Mouse (Mus musculus) embryonic facial prominence, embryonic 12.5 days (tissue): ENCODE results near the gene Olfr905. TPM values are rescaled to one million over a fixed set of nuclear protein-coding genes. Genes with fewer than 3 reads are reported as not detected.

Source experiments
- ATAC-seq: fragments of 200-750 bp; cut with Nextera tagmentation; 2 replicates; pipeline ENCODE4 v1.8.0; 2017; ENCODE audit not compliant: insufficient number of reproducible peaks, insufficient read depth, low FRiP score, low TSS enrichment
- H3K27ac ChIP-seq: fragments of 300-500 bp; sonication (generic); 2 replicates; pipeline ENCODE4 v1.5.1; 2016; ENCODE audit warnings: mild to moderate bottlenecking
- H3K27me3 ChIP-seq: fragments of 300-500 bp; sonication (generic); 2 replicates; pipeline ENCODE4 v1.6.1; 2016; ENCODE audit warnings: mild to moderate bottlenecking, moderate library complexity
- H3K36me3 ChIP-seq: fragments of 300-500 bp; sonication (generic); 2 replicates; pipeline ENCODE4 v1.6.1; 2016; ENCODE audit warnings: mild to moderate bottlenecking
- H3K4me1 ChIP-seq: fragments of 300-500 bp; sonication (generic); 2 replicates; pipeline ENCODE4 v1.6.1; 2016
- H3K4me2 ChIP-seq: fragments of 300-500 bp; sonication (generic); replicated peaks from 2 replicates; pipeline ENCODE4 v1.6.1; 2016; ENCODE audit warnings: mild to moderate bottlenecking, moderate library complexity
- H3K4me3 ChIP-seq: fragments of 300-500 bp; sonication (generic); 2 replicates; pipeline ENCODE4 v1.5.1; 2016; ENCODE audit warnings: mild to moderate bottlenecking
- H3K9ac ChIP-seq: fragments of 300-500 bp; sonication (generic); 2 replicates; pipeline ENCODE4 v1.6.1; 2016; ENCODE audit warnings: mild to moderate bottlenecking, moderate library complexity
- H3K9me3 ChIP-seq: fragments of 300-500 bp; sonication (generic); 2 replicates; pipeline ENCODE4 v1.6.1; 2016; ENCODE audit warnings: mild to moderate bottlenecking, moderate library complexity
- WGBS: fragments of 180-500 bp; shearing (Covaris S2); methylation state at CpG from one replicate; pipeline ENCODE4 v1.1.7; 2016; 5-methylcytosine and 5-hydroxymethylcytosine counted together
- polyA plus RNA-seq: library from polyadenylated mRNA; unstranded; fragments of >200 nt; fragmentation: Nextera tagmentation; extraction: Ambion mirVana; gene quantifications from 2 replicates; pipeline ENCODE4 v1.2.1, GENCODE M21; 2016

Gene Olfr905
- not detected in 2 replicates for polyA plus RNA-seq

DNA sequence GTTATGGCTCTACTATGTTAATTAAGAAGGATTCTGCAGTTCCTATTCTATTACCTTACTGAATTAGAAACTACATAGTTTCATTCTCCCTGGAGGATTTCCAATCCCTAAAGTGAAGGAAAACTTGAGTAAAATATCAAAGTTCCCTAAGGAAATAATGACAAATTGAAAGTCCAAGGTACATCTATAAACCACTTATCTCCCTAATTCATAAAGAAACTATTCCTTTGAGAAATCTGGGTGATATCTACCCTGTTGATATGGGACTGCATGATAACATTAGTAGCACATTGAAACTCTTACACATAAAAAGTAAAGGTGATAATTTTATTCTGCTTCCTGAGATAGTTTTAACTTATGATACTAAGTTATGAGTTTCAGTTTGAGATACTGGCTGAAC, at the start of gene Olfr905:
TSS of gene Olfr905 (plus strand) at position 301 of the 400 bp plus-strand sequence.
- H3K4me2 ChIP-seq: no peak within 1 kb of the TSS
- H3K9ac ChIP-seq: no peak within 1 kb of the TSS
- H3K27me3 ChIP-seq: no peaks in the 10 kb centered on the region
- H3K4me3 ChIP-seq: no peak within 1 kb of the TSS
- ATAC-seq: no peak
- H3K4me1 ChIP-seq: no peaks in the 10 kb centered on the region
- no peaks in the 10 kb centered on the region for H3K9me3 ChIP-seq
- H3K36me3 ChIP-seq: no peaks in the 10 kb centered on the region
- no peak within 1 kb of the TSS for H3K27ac ChIP-seq

GRCm38 (mm10) chr9:38423801-38424200, 47.1 kb upstream of the Olfr905 start:
- Histone ChIP-seq H3K9me3 (no peaks in the 10 kb centered on the region), H3K4me3 (no peak overlapping the region), H3K27me3 (no peaks in the 10 kb centered on the region), H3K4me2 (no peak overlapping the region), H3K36me3 (no peaks in the 10 kb centered on the region), H3K27ac (no peak overlapping the region), H3K9ac (no peak overlapping the region), H3K4me1 (no peaks in the 10 kb centered on the region)
- no peak for ATAC-seq

GRCm38 (mm10) chr9:38427026-38427425, 43.9 kb upstream of the Olfr905 start:
- Histone ChIP-seq H3K27me3 (no peaks in the 10 kb centered on the region), H3K9me3 (no peaks in the 10 kb centered on the region), H3K36me3 (no peaks in the 10 kb centered on the region), H3K27ac (no peak overlapping the region), H3K4me2 (no peak overlapping the region), H3K9ac (no peak overlapping the region), H3K4me3 (no peak overlapping the region), H3K4me1 (no peaks in the 10 kb centered on the region)
- no peak for ATAC-seq
- WGBS: 47% methylated on average over 1 of the region's 1 CpGs

GRCm38 (mm10) chr9:38429155-38429554, 41.8 kb upstream of the Olfr905 start, which contains the start of gene Olfr901:
Olfr901 (plus strand) TSS chr9:38429455.
- 91% methylated on average over 1 of the region's 1 CpGs for WGBS
- ATAC-seq: no peak
- no peak within 1 kb of the TSS for H3K9ac ChIP-seq

DNA sequence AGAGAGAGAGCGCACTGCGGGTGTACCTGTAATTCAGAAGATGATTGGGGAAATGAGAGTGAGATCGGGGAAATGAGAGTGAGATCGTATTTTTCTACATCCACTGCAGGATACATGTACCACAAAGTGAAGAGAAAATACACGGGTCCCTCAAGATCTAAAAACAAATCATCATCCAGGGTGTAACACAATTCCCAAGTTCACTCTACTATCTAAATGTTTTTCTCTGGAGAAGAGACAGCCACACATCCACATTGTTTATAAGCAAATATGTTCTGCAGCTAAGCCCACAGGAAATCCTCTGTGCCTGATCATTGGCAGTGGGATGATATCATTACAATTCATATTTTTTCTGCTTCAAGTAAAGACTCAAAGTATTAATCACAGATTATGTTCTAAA, 23.6 kb upstream of the Olfr905 start, which contains the start of gene Olfr902:
TSS of gene Olfr902 (plus strand) at position 301 of the 400 bp plus-strand sequence.
- WGBS: 85% methylated on average over 5 of the region's 5 CpGs
- no peaks in the 10 kb centered on the region for H3K4me1 ChIP-seq
- no peak within 1 kb of the TSS for H3K9ac ChIP-seq
- no peak within 1 kb of the TSS for H3K27ac ChIP-seq
- no peak within 1 kb of the TSS for H3K4me3 ChIP-seq
- H3K27me3 ChIP-seq: no peaks in the 10 kb centered on the region
- ATAC-seq: no peak
- no peak within 1 kb of the TSS for H3K4me2 ChIP-seq
- H3K36me3 ChIP-seq: no peaks in the 10 kb centered on the region
- H3K9me3 ChIP-seq: no peaks in the 10 kb centered on the region

More at GRCm38 (mm10) chr9:38429155-38429554, 41.8 kb upstream of the Olfr905 start, which contains the start of gene Olfr901:
- Histone ChIP-seq H3K4me2 (no peak within 1 kb of the TSS), H3K4me3 (no peak within 1 kb of the TSS), H3K27me3 (no peaks in the 10 kb centered on the region), H3K36me3 (no peaks in the 10 kb centered on the region), H3K27ac (no peak within 1 kb of the TSS), H3K4me1 (no peaks in the 10 kb centered on the region), H3K9me3 (no peaks in the 10 kb centered on the region)

- H3K9me3 ChIP-seq: no peaks in the 10 kb centered on the region
- no peaks in the 10 kb centered on the region for H3K4me1 ChIP-seq
- no peaks in the 10 kb centered on the region for H3K27me3 ChIP-seq
- no peak within 1 kb of the TSS for H3K9ac ChIP-seq
- H3K36me3 ChIP-seq: no peaks in the 10 kb centered on the region
- H3K4me2 ChIP-seq: no peak within 1 kb of the TSS
- no peak for ATAC-seq
- H3K27ac ChIP-seq: no peak within 1 kb of the TSS
- H3K4me3 ChIP-seq: no peak within 1 kb of the TSS
These were observed 8.1 kb upstream of the Olfr905 start, which contains the start of gene Olfr904 for GRCm38 (mm10) chr9:38462844-38463243. Olfr904 (plus strand) TSS chr9:38463144.

DNA sequence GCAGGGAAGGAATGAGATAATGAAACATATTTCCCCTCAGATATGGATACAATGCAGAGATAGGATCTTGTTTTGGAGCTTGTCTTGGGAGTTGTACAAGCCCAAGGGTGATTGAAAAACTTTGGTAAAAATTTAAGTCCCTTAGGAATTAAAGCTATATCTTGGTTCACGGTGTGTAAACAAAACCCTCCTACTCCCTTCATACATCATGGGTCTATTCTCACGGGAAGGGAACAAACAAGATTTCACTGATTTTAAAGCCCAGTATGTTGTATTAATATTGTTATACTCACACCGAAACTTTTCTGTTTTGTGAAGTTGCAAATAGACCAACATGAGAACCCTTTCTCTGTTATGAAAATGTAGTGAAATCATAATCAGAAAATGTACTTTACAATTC, 15.9 kb downstream of the Olfr905 start, which contains the start of gene Olfr906:
TSS of gene Olfr906 (plus strand) at position 301 of the 400 bp plus-strand sequence.
- 80% methylated on average over 3 of the region's 3 CpGs for WGBS
- Histone ChIP-seq H3K27me3 (no peaks in the 10 kb centered on the region), H3K4me1 (no peaks in the 10 kb centered on the region), H3K4me3 (no peak within 1 kb of the TSS), H3K4me2 (no peak within 1 kb of the TSS), H3K27ac (no peak within 1 kb of the TSS), H3K9ac (no peak within 1 kb of the TSS), H3K36me3 (no peaks in the 10 kb centered on the region), H3K9me3 (no peaks in the 10 kb centered on the region)
- no peak for ATAC-seq

DNA sequence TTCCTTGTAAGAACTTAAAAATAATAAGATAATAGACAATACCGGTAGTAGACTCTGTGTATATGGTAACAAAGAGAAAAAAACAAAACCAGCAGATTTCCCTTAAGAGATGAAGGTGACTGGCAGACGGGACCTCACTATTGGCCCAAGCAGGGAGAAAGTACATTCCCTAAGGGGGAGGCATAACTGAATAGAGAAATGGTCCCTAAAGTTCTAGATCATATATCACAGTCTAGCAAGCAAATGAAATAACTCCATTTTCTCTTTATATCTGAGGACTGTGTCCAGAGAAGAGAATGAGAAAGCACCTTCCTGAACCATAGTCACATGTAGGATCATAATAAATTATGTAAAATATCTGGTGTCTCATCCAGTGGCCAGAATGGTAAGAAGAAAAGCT, 24.6 kb downstream of the Olfr905 start, which contains the start of gene Olfr907:
TSS of gene Olfr907 (plus strand) at position 301 of the 400 bp plus-strand sequence.
- no peaks in the 10 kb centered on the region for H3K9me3 ChIP-seq
- H3K27ac ChIP-seq: no peak within 1 kb of the TSS
- H3K9ac ChIP-seq: no peak within 1 kb of the TSS
- WGBS: 83% methylated on average over 2 of the region's 2 CpGs
- H3K4me3 ChIP-seq: no peak within 1 kb of the TSS
- no peaks in the 10 kb centered on the region for H3K27me3 ChIP-seq
- H3K4me1 ChIP-seq: no peaks in the 10 kb centered on the region
- no peak within 1 kb of the TSS for H3K4me2 ChIP-seq
- no peak for ATAC-seq
- H3K36me3 ChIP-seq: no peaks in the 10 kb centered on the region

DNA sequence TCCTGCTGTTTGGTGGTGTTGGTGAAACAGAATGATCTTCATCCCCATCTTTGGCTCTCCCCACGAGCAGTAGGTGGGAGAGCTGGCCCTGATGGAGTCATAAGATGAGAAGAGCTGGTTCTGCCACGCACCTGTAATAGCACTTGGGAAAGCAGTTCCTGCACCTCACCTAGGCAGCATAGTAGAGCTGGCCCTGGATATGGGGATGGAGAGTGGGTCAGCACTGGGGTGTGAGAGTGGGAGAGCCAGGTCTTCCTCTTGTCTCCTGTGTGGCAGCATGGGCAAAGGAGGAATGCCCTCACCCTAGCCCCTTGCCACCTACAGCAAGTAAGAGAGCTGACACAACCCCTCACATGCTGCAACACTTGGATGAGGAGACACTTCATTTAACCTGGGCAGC, 41.4 kb downstream of the Olfr905 start:
- Histone ChIP-seq H3K36me3 (no peaks in the 10 kb centered on the region), H3K4me2 (no peak overlapping the region), H3K9me3 (no peaks in the 10 kb centered on the region), H3K9ac (no peak overlapping the region), H3K27ac (no peak overlapping the region), H3K4me1 (no peaks in the 10 kb centered on the region), H3K27me3 (no peaks in the 10 kb centered on the region), H3K4me3 (no peak overlapping the region)
- no peak for ATAC-seq
- WGBS: 67% methylated on average over 2 of the region's 2 CpGs

GRCm38 (mm10) chr9:38521280-38521679, 50.4 kb downstream of the Olfr905 start, which contains the start of gene Olfr911-ps1:
Olfr911-ps1 (plus strand) TSS chr9:38521580.
- no peaks in the 10 kb centered on the region for H3K27me3 ChIP-seq
- no peak for ATAC-seq
- no peaks in the 10 kb centered on the region for H3K36me3 ChIP-seq
- no peak within 1 kb of the TSS for H3K9ac ChIP-seq
- WGBS: 74% methylated on average over 1 of the region's 1 CpGs
- H3K9me3 ChIP-seq: no peaks in the 10 kb centered on the region
- H3K4me1 ChIP-seq: no peaks in the 10 kb centered on the region
- no peak within 1 kb of the TSS for H3K4me3 ChIP-seq
- H3K27ac ChIP-seq: no peak within 1 kb of the TSS
- no peak within 1 kb of the TSS for H3K4me2 ChIP-seq
